Mouse (Mus musculus) T-helper 17 cell (primary cell): Measurements from ENCODE around the gene Slc25a40.

Source experiments
- in situ Hi-C, 2 experiments: fragments of 300-600 bp; cut with MboI, MseI; formaldehyde crosslinking; loops; 1 replicate in 1 of 2; 2 replicates in 1 of 2; pipeline ENCODE4 v1.15.1; 2025; ENCODE audit warnings: high pct_unique_total_duplicates in 2 of 2

Slc25a40 gene

DNA sequence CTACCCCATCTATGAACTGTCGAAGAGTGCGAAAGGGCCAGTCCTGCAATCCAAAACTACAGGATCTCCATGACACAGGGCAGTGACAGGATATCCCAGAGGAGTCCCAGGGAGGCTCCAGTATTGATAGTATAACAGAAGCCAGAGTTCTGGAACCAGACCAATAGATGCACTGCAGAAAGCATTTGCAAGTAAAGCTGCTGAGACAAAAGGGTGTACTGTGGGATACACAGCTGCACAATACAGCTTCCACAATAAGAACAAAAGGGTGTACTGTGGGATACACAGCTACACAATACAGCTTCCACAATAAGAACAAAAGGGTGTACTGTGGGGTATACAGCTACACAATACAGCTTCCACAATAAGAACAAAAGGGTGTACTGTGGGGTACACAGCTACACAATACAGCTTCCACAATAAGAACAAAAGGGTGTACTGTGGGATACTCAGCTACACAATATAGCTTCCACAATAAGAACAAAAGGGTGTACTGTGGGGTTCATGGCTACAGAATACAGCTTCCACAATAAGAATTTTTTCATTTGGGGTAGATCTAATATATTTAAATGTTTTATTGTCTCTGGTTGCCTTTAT is 66.1 kb downstream of the Slc25a40 start:
- in situ Hi-C loops = loop anchor here in 1 of 2 experiments (25.0 kb wide), 1 partner anchor 924 kb away; no protein-coding TSS in a partner anchor

- in situ Hi-C loops = loop anchor here in 1 of 2 experiments (5.0 to 25.0 kb wide), 2 partner anchors 353 to 923 kb away; no protein-coding TSS in a partner anchor
Measured at GRCm38 (mm10) chr5:8489471-8490110, 66.9 kb downstream of the Slc25a40 start.

DNA sequence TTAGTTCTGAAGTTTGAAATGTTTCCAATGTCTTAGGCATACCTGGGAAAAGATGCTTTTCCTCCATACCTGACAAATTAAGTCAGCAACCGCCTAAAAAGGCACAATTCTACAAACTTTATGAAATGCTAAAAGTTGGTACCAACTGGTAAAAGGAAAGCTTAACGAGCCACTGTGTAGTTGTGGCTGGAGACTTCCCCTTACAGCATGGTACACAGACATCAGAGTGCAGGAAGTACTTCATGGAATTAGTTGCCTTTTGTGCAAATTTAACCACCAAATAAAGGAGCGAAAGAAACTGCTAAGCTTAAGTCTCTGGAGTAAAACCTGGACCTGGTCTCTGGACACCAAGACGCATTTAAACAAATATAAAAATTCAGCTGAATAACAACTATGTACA is 69.1 kb downstream of the Slc25a40 start:
- in situ Hi-C loops = loop anchor here in 1 of 2 experiments (5.0 to 25.0 kb wide), 2 partner anchors 351 to 921 kb away; no protein-coding TSS in a partner anchor
